Mouse (Mus musculus): ENCODE results near the gene Dolk.

The Dolk gene

DNA sequence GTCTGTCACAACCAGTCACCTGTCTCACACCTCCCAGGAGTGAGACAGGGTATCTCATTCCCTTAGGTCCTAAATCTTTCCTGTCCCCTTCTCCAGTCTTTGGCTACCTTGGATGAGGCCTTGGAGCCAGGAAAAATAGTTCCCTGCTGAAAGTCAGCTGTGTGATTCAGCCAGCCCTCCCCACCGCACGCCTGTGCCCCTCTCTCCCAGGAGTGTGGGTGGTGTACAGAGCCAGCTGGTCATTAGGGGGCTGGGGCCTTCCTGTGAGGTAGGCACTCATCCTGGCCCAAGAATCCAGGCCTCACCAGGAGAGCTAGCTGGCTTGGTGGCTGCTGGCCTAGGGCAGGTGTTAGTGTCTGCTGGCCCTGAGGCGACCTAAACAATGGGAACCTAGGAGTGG, 33.6 kb downstream of the Dolk start:
- peak; percentile 58 to 85 for DNase-seq (ENCODE audit: inconsistent age in 2 of 2, low spot score in 1 of 2)

DNA sequence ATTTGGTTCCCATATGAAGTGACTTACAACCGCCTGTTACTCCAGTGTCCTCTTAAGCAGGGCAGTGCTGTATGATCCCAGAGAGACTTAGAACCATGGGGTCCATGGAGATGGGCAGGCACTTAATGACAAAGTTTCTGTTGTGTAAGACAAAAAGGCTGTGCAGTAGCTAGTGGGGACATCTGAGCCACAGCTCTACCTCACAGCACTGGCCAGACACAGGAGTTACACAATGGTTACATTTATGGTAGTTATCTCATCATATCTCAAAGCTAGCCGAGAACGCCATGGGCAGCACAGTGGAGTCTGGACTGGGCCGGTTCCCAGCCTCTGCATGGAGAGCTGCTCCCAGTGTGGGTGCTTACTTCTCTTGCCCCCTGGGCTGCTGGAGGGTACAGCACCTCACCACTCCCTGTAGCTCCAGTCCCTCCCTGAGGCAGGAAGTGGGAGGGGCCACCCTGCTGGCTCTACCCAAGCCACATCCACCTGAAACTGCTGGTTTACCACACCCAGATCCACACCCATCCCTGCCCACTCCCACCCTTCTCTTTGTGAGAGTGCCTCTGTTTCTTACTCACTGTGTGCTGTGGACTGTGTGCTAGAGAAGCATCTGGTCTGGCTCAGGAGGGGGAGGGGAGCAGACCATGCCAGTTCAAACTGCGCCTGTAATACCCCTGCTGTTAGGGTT, 34.6 kb downstream of the Dolk start:
- DNase-seq (ENCODE audit: inconsistent age in 2 of 2, low spot score in 1 of 2): peak in 1 of 2 experiments; percentile 68

DNA sequence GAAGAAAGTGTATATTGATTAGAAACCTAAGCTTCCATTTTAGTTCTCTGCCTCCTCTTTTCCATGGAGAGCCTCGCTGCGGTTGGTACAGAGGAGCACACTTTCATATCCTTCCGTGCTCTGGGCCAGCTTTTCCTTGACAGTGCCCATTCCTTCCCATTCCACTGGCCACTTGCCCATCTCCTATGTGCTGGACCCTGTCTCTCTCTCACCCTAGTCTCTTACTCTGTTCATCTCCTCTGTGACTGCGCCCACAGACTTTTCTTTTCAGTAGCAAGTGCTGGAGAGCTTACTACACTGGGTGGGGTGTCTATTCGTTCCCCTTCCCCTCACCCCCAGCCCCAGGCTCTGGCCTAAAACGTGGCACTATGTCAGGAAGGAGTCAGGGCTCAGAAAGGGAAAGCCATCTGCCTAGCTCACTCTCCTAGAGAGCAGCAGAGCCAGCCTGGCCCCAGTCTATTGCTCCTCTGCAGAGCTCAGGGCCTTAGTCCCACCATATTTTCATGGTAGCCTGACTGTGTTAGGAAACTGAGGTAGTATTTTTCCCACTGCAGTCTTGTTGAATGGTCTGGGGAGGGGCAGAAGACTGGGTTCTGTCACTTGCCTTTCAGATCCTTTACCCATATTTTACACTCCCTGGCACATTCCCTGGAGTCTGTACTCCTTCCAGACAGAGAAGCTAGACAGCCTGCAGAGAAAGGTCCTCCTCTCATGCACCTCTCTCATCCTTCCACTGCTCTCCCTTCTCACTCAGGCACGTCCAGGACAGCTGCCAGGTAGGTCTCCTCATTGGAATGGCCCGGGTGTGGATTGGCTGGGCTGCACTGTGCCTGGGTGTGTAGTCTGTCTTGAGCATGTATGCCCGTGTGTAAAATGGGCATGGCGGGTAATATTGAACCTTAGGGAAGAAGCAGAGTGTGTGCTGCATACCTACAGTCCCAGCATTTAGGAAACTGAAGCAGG, 35.7 kb downstream of the Dolk start:
- no peak for DNase-seq (ENCODE audit: inconsistent age in 2 of 2, low spot score in 1 of 2)

DNA sequence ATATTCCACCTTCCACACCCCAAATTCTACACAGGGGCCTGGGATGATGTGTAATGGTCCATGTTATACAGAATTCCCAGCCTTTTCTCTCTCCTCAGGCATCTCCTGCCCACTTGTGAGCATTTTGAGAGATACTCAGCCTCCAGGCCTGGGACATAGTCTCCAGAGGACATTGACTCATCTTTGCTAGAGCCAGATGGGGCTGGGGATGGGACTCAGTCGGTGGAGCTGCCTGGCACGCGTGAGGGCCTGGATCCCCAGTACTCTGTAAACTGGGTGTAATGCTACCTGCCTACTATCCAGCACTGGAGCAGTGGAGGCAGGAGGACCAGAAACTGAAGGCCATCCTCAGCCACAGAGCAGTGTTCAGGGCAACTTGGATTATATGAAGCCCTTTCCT, 37.0 kb downstream of the Dolk start:
- no peak for DNase-seq (ENCODE audit: inconsistent age in 2 of 2, low spot score in 1 of 2)

DNA sequence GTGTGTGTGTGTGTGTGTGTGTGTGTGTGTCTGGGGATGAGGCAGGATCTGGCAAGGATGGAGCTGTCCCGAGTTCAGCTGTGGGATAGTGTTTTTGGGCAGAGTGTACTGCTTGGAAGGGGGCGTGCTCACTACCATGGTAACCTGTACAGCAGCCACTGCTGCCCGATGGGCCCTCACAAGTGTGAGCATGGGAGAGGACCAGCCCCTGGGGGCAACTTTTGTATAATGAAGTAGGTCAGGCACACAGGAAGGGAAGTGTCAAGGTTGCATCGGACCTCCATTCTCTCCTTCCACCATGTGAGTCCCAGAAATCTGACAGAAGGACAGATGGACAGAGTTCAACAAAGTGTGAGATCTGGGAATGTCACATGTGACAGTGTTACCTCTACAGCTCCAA, 38.5 kb downstream of the Dolk start:
- peak in 1 of 2 experiments; percentile 34 for DNase-seq (ENCODE audit: inconsistent age in 2 of 2, low spot score in 1 of 2)

DNA sequence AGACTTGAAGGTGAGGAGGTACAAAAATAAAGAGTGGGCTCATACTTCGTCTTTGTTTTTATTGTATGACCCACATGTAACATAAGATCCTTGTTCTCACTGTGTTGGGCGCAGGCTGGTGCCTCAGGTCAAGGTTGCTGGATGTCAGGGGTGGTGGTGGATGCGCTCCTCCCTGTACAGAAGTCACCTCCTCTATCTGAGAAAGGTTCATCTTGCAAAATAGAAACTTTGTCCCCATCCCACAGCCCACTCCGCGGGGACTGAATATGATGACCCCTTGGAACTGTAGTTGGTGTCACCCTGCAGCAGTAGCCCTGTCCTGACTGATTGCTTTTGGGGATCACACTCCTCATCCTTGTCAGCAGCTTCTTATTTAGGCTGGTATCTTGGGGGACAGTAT, 39.1 kb downstream of the Dolk start:
- peak in 1 of 2 experiments; percentile 15 for DNase-seq (ENCODE audit: inconsistent age in 2 of 2, low spot score in 1 of 2)

DNA sequence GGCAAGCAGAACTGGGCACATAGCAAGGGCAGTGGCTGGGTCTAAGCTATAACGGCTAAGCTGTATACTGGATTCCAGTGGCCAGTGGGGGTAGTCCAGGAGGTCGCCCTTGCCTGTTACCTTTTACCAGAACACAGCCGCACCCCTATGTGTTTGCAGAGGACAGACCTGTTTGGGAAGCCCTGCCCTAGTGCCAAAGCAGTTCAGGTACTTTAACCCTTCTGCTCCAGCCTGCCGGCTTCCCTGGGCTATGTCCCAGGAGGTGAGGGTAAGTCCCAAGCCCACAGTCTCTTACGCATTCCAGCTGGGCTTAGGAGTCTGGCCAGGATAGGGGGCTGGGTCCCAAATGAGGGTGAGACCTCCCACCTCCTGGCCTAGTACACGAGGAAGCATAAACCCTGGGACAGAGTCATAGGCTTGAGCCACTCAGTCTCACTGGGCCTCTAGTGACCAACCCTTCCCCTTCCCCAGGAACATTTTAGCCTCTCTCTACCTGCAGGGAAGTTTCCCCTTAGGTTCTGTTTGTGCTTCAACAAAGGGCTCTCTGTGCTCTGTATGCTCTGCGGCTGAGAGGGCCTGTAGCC, 41.4 kb downstream of the Dolk start:
- DNase-seq (ENCODE audit: inconsistent age in 2 of 2, low spot score in 1 of 2): peak in 1 of 2 experiments; percentile 27

DNA sequence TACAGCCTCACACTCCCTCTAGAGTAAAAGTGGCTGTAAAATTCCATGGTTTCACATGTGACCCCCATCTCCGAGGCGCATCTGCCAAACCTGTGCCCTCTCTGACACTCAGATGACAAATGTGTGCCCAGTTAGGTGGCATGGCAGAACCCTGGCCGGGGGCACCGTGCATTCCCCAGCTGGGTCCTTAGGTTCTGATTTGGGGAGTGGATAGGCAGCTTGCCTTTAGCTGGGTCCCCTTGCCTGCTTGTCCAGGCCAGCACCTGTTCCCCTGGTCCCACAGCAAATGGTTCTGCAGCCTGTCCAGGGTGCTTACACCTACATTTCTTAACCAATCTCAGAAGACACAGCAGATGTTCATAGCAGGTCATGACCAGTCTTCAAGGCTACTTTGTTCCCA, 42.7 kb downstream of the Dolk start:
- peak in 1 of 2 experiments; percentile 57 for DNase-seq (ENCODE audit: inconsistent age in 2 of 2, low spot score in 1 of 2)

DNA sequence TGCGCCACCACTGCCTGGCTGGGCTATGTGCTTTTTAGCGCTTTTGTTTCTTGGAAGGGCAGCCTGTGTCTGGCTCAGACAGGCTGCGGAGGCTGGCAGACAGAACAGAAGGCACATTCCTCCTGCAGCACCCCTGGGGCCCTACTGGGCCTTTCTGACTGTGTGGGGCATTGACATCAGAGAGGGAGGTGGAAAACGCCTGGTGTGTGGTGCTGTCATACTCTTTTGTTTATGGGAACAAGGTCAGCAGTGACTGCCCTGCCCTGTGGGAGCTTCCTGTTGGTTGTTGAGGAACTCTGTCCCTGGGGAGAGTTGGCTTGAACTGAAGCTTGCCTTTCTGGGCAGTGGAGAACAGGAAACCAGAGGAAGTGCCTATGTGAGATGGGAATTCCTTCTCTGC, 43.6 kb downstream of the Dolk start:
- DNase-seq (ENCODE audit: inconsistent age in 2 of 2, low spot score in 1 of 2): peak; percentile 83 to 92

DNA sequence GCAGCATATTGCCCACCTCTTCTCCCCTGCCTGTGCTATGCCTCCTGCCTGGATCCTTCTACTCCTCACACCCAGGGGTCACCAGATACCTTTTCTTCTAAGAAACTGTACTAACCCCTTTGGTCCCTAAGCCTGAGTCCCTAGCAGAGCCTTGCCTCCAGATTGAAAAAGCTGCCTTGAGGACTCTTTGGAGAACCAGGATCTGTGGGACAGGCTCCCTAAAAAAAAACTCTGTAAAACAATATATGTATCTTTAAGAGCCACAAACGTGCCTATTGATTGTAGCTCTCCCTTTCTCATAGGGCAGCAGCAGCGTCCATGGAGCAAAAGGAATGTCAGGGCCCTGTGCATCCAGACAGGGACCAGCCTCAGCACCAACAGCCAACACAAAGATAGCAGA, 45.9 kb downstream of the Dolk start, which contains the start of gene Gm28035:
Gene Gm28035 (plus strand): TSS at position 301 of the 400 bp plus-strand sequence.
- DNase-seq (ENCODE audit: inconsistent age in 2 of 2, low spot score in 1 of 2): no peak

DNA sequence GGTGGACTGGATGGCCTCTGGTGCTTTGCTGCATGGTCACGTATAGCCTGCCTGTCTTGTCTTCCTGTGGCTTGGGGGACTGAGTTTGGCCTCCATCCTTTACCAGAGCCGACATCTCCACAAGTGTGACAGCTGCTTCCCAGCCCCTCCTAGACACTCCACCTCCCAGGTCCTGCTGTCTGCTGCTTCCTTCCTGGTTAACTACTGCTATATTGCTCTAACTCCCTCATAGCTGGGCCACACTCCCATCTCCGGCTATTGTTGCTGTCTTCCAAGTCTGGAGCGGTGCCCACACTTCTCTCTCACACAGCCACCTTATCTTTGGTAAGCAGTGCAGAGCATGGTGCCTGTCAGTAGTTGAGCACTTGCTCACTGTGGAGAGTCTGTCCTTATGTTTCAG, 46.4 kb downstream of the Dolk start:
- peak; percentile 62 to 77 for DNase-seq (ENCODE audit: inconsistent age in 2 of 2, low spot score in 1 of 2)

DNA sequence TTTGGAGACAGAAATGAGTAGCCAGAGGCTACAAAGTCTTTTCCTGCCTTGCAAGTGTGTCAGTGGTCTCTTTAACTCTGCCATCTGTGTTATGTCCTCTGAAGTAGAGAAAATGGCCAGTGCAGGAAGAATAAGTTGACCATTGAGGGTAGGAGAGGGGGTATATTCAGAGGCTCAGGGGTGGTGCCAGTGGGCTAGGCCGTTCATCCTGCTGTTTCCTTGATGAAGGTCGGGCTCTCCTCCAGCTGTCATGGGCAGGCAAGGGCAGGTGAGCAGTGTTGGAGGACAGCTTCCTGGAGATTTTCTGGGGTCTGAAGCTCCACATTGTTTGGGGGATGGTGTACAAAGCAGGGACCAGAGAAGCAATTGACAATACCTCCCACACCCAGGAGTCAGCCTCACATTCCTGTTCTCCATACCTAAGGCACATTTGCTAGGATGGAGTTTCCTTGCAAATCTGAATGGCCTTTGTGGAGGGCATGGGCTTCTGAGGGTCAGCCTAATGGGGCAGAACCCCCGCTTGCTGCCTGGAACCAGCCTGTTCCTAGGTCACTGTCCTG, 47.1 kb downstream of the Dolk start:
- DNase-seq (ENCODE audit: inconsistent age in 2 of 2, low spot score in 1 of 2): peak in 1 of 2 experiments; percentile 57

DNA sequence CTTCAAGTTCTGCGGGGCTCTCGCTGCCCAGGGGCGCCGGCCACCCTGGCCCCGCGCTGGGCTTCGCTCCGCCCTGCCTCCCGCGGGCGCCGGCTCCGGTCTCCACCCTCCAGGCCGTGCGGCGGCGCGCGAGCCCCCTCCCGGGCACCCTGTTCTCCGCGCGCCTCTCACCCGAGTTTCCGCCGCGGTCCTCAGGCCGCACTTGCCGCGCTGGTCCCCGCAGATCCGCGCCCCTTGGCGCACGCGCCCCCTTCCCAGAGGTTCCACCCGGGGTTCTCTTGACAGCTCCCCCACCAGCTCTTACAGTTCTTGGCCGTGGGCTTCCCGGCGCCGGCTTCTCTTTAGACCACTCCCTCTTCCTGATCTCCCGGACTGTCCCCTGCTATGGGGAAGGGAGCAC, 48.3 kb downstream of the Dolk start:
- peak in 1 of 2 experiments; percentile 93 for DNase-seq (ENCODE audit: inconsistent age in 2 of 2, low spot score in 1 of 2)

DNA sequence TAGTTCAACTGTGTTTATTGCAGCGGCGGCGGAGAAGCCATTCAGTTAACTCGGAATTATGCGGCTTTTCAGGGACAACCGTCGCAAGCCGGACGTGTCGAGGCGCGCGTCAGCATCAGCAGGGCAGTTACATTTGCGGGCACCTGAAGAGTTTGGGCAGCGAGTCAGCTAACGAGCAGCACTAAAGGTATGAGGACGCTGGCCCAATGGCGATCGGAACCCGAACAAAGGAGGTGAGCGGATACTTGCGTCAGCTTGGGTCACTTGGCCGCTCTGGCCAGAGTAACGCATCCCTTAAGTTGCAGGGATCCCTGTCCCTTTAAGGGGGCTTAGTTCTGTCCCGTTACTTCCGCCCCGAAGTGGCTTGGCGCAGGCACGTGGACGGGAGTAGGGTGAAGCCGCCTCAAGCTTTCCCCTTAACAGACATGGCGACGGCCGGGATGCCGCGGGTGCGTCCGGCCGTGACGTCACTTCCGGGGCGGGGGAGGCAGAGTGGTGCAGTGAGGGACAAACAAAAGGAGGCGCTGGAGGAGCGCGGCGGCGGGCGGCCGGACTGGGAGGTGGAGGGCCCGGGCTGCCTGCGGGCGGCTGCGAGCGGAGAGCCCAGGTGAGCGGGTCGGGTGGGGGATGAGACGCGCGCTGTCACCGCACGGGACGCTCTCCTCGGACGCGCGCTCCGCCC, 48.8 kb downstream of the Dolk start, which contains the start of gene Lrrc8a:
Gene Lrrc8a (plus strand): TSS at position 517 of the 682 bp plus-strand sequence.
- peak; percentile 100 for DNase-seq (ENCODE audit: inconsistent age in 2 of 2, low spot score in 1 of 2)

DNA sequence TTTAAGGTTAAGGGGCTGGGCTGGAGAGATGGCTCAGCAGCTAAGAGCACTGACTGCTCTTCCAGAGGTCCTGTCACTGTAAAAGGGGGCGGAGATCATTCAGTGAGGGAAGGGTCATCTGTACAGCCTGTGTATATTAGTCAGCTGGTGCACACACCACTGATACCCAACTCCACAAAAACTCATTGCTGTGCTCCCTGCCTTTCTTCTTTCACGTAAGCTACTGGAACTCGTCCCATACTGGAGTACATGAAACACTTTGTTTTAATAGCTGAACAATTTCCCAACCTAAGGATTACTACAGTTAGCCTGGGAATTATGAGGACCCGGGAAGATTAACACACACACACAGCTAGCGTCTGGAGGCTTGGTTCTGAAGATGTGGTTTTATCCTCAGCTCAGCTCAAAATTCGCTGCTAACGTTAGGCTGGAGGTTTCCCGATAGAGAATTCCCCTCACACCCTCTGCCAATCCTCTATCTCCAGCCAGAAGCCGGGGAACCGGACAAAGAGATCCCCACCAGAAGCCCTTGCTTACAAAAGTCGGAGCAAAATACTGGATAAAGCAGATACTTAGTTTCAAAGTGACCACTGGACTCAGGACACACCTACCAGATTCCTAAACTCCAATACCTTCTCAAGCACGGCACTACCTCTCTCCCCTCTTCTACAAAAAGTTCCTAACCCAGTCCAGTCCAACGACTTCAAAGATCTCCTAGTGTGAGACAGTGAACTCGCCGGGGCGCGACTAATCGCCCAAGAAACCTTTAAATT, 49.5 kb downstream of the Dolk start:
- no peak for DNase-seq (ENCODE audit: inconsistent age in 2 of 2, low spot score in 1 of 2)

DNA sequence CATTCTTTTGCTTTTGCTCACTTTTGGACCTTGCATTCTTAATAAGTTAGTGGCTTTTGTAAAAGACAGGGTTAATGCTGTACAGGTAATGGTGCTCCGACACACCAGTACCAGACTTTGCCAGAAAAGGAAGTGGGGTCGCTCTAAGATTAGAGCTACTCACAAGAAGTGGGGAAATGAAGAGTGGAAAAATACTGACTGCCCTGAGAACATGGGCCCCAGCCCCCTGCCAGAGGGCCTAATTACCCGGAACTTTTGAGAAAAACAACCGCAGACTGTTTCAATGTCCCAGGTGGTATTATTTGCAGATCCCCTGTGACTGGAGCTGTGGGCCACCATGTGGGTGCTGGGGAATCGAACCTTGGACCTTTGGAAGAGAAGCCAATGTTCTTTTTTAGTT, 50.5 kb downstream of the Dolk start:
- DNase-seq (ENCODE audit: inconsistent age in 2 of 2, low spot score in 1 of 2): peak in 1 of 2 experiments; percentile 46
